Mouse (Mus musculus) megakaryocyte-erythroid progenitor cell, adult 5 weeks (primary cell): ENCODE data around the gene Slc46a2. TPM values are rescaled to one million over a fixed set of nuclear protein-coding genes. Genes with fewer than 3 reads are reported as not detected.

Source experiments
- polyA plus RNA-seq: library from polyadenylated mRNA; stranded (reverse); fragments of >175 nt; gene quantifications from 2 replicates; pipeline ENCODE4 v1.2.3, GENCODE M21; 2012

The Slc46a2 gene
- 0.13 TPM in 1 of 2 replicates, not detected in the other for polyA plus RNA-seq

DNA sequence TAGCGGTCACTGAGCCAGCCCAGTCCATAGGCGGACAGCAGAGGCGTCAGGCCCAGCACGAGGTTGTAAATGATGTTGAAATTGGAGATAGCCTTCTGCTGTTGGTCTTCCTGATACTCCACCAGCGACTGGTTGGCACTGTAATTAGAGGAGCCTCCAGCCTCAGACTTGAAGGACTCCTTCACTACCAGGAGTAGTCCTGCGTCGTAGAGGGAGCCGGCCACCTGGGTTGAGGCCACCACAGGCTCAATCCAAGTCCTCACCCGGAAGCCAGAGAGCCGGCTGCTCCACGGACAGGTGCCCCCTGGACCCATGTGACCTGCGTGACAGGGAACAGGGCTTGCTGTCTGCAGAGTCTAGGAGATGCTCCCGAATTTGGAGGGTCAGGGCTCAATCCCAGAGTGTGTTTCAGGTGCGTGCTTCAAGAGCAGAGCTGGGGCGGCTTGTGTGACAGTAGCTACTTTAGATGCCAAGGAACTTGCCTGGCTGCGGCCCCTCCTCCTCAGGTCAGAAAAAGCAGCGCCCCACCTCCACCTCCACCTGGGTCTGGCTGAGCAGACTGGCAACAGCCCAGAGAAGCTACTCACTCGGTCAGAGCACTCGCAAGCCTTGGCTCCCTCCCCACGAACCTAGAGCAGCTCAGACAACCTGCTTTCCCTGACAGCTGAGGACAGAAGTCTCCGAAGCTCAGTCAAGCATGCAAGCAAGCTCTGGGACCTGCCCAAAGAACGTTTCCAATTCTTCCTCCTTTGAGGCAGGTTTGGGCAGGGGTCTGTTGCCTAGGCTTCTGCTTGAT, at the start of gene Slc46a2:
Slc46a2 (minus strand) TSS at position 449 of the 796 bp plus-strand sequence.

DNA sequence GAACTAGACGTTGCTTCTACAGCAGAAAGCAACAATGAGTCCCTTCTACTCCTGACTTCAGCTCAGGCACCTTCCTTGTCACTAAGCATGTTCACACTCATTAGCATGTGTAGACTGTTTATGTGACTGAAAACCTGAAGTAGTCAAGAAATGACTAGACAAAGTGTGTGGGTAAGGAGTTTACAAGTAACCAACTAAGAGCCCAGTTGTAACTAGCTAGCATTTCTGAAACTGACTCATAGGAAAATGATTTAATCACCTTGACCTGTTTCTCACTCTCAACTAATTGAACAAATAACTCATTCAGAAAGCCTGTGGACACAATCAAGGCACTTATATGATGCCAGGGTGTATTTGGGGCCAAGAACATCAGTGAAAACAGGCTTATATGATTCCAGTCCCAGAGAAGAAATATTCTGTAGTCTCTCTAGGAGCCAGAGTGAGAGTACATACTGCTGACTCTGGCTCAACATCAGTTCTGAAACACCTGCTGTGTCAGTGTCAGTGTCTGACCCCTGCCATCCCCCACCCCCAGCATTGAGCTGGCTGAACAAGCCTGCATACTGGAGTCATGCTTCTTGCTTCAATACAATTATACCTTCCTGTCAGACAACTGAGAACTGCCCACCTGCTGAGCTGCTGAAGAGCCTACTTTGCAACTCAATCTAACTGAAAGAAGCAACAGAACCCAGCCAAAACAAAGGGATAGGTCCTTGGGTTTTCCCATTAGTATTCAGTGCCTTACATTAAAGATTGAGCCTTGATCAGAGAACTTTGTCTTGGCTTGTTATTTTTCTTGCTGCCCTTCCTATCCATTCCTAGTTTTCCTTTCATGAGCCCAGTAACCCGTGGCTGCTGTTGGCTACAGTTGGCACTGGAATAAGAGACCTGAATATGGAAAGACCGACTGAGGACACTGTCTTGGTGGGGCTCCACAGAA, 48.8 kb upstream of the Slc46a2 start, which contains the start of gene Mup6:
Mup6 (plus strand) TSS at position 890 of the 940 bp plus-strand sequence.

DNA sequence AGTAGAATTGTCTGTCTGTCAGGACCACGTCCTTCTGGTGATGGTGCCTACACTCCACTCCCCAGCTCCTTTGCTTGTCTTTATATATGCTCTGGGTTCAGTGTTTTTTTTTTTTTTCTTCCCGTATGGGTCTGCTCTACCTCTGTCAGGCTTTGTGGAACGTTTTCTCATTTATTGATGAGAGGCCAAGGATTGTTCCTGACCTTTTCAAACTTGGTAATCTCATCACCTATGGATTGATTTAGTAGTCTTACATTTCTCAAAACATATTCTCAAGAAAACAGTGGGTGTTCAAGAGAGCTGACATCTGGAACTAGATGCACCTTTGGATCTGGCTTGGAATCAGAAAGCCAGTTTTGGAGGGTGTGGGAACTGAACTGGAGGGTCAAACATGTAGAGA, 45.8 kb upstream of the Slc46a2 start, which contains the start of gene Mup4:
Mup4 (minus strand) TSS at position 101 of the 400 bp plus-strand sequence.

Other genes with a start within 250 kb of the Slc46a2 start
- 31.0 and 31.7 TPM in 2 replicates for gene Inip, start 113.5 kb downstream of the Slc46a2 start, polyA plus RNA-seq
- gene Snx30, start 109.2 kb downstream of the Slc46a2 start, polyA plus RNA-seq = 9.2 and 10.0 TPM in 2 replicates
- not detected in 2 replicates for gene Mup4, start 45.7 kb upstream of the Slc46a2 start, polyA plus RNA-seq
- gene Mup6, start 49.2 kb upstream of the Slc46a2 start, polyA plus RNA-seq = not detected in 2 replicates
- not detected in 2 replicates for gene Mup7, start 155.4 kb upstream of the Slc46a2 start, polyA plus RNA-seq
- not detected in 2 replicates for gene Mup2, start 239.2 kb upstream of the Slc46a2 start, polyA plus RNA-seq